Comparison of ENCODE assay signal across 11 mouse cellular contexts in genomic region chr1:74081573-74081989, GRCm38 (mm10). TPM values are rescaled to one million over a fixed set of nuclear protein-coding genes. Genes with fewer than 3 reads are reported as not detected.
A peak's percentile ranks its signal among the peaks of the same experiment; 100 is the strongest.
DNase-seq lines count a peak whose midpoint lies in the region; ATAC-seq and TF ChIP-seq lines count a peak whose summit lies in the region.
"Had no signal": no experiment of that assay in that cellular context is flagged by ENCODE, and none has a peak within 500 bp of the region (broad histone marks: within the 10 kb centered on the region; RNA-seq: fewer than 3 reads in every experiment).

No protein-coding gene starts in this region.

- H3K27ac ChIP-seq in liver, adult 2 months (replicated peaks; ENCODE audit: insufficient read depth, low read depth, low read length): peak overlapping the region; percentile 70
- peak overlapping the region; percentile 34; the same call in 1 of the 2 replicates for H3K27ac ChIP-seq in bone marrow, adult 2 months (ENCODE audit: control insufficient read depth, insufficient read depth, low read depth, low read length, poor library complexity)
- H3K27ac ChIP-seq in heart, embryonic 10.5 days: peak overlapping the region; percentile 69
- peak overlapping the region; percentile 63 for H3K27ac ChIP-seq in liver, embryonic 13.5 days
- no peak overlapping the region for H3K27ac ChIP-seq in neural tube, embryonic 15.5 days (replicated peaks)
- H3K27ac ChIP-seq: left cerebral cortex, adult 2 months; midbrain, embryonic 15.5 days had no signal

- peak; percentile 69 for DNase-seq in liver, adult 2 months (ENCODE audit: extremely low read depth, low read depth, low spot score)
- DNase-seq in liver: no peak
- no peak for DNase-seq in heart, embryonic 10.5 days (ENCODE audit: low spot score)
- no peak for DNase-seq in liver, embryonic 13.5 days
- no peak for DNase-seq in thymus, postnatal 4 days
- DNase-seq in cerebellum, postnatal 10 days: no peak

- TF ChIP-seq POLR2A in liver, adult 2 months (IDR thresholded peaks at IDR 0.05; ENCODE audit: extremely low read depth, insufficient read depth, low read length): no peak
- TF ChIP-seq POLR2A in bone marrow, adult 2 months (IDR thresholded peaks at IDR 0.05; ENCODE audit: borderline replicate concordance, control insufficient read depth, low read depth, low read length): no peak

- no peaks in the 10 kb centered on the region for H3K27me3 ChIP-seq in liver, adult 2 months (ENCODE audit: control insufficient read depth, insufficient read depth, low read length)
- peaks cover 14% of the 10 kb centered on the region; the same call in 1 of the 2 replicates for H3K27me3 ChIP-seq in heart, embryonic 10.5 days (ENCODE audit: insufficient read depth, poor library complexity, severe bottlenecking)
- H3K27me3 ChIP-seq in liver, embryonic 13.5 days: no peaks in the 10 kb centered on the region
- no peaks in the 10 kb centered on the region for H3K27me3 ChIP-seq in neural tube, embryonic 15.5 days (replicated peaks)
- H3K27me3 ChIP-seq: midbrain, embryonic 15.5 days had no signal

- peak; percentile 30; the same call in 1 of the 2 replicates for ATAC-seq in liver, embryonic 13.5 days (ENCODE audit: low read depth)
- no peak for ATAC-seq in neural tube, embryonic 15.5 days (ENCODE audit: low FRiP score)
- ATAC-seq: midbrain, embryonic 15.5 days had no signal

- H3K9ac ChIP-seq in liver, adult 2 months (ENCODE audit: low read depth, low read length): no peak overlapping the region
- H3K9ac ChIP-seq in liver, embryonic 13.5 days: no peak overlapping the region
- H3K9ac ChIP-seq in neural tube, embryonic 15.5 days (replicated peaks): no peak overlapping the region
- H3K9ac ChIP-seq: midbrain, embryonic 15.5 days had no signal

- H3K9me3 ChIP-seq in heart, embryonic 10.5 days: no peaks in the 10 kb centered on the region
- no peaks in the 10 kb centered on the region for H3K9me3 ChIP-seq in liver, embryonic 13.5 days (replicated peaks)
- H3K9me3 ChIP-seq in neural tube, embryonic 15.5 days (replicated peaks): no peaks in the 10 kb centered on the region
- H3K9me3 ChIP-seq: midbrain, embryonic 15.5 days had no signal

- 0 out of 2 replicates have a peak, but pooled peaks cover 3% of the 10 kb centered on the region for H3K79me2 ChIP-seq in liver, adult 2 months (ENCODE audit: control insufficient read depth, insufficient read depth, low read length)

- no peaks in the 10 kb centered on the region for H3K36me3 ChIP-seq in liver, adult 2 months (ENCODE audit: control insufficient read depth, insufficient read depth, low read length)
- no peaks in the 10 kb centered on the region for H3K36me3 ChIP-seq in heart, embryonic 10.5 days
- H3K36me3 ChIP-seq in liver, embryonic 13.5 days: no peaks in the 10 kb centered on the region
- H3K36me3 ChIP-seq in neural tube, embryonic 15.5 days: no peaks in the 10 kb centered on the region
- H3K36me3 ChIP-seq: midbrain, embryonic 15.5 days had no signal

- no peak for TF ChIP-seq CTCF in liver, adult 2 months (IDR thresholded peaks at IDR 0.05; ENCODE audit: low read depth, low read length)
- TF ChIP-seq CTCF in bone marrow, adult 2 months (IDR thresholded peaks at IDR 0.05; ENCODE audit: control insufficient read depth, insufficient read depth, low read length): no peak

- no peak overlapping the region for H3K4me2 ChIP-seq in liver, embryonic 13.5 days
- H3K4me2 ChIP-seq in neural tube, embryonic 15.5 days: no peak overlapping the region
- H3K4me2 ChIP-seq: midbrain, embryonic 15.5 days had no signal

- peaks cover 13% of the 10 kb centered on the region for H3K4me1 ChIP-seq in liver, adult 2 months (ENCODE audit: control insufficient read depth, insufficient read depth, low read length)
- no peaks in the 10 kb centered on the region for H3K4me1 ChIP-seq in bone marrow, adult 2 months (ENCODE audit: control insufficient read depth, insufficient read depth, low read length)
- peaks cover 47% of the 10 kb centered on the region for H3K4me1 ChIP-seq in heart, embryonic 10.5 days
- peaks cover 22% of the 10 kb centered on the region for H3K4me1 ChIP-seq in liver, embryonic 13.5 days (replicated peaks)
- peaks cover 14% of the 10 kb centered on the region for H3K4me1 ChIP-seq in neural tube, embryonic 15.5 days
- H3K4me1 ChIP-seq: midbrain, embryonic 15.5 days had no signal

- no peak overlapping the region for H3K4me3 ChIP-seq in liver, adult 2 months (ENCODE audit: insufficient read depth, low read depth, low read length)
- H3K4me3 ChIP-seq in bone marrow, adult 2 months (replicated peaks; ENCODE audit: control insufficient read depth, low read depth, low read length): no peak overlapping the region
- no peak overlapping the region for H3K4me3 ChIP-seq in heart, embryonic 10.5 days
- no peak overlapping the region for H3K4me3 ChIP-seq in liver, embryonic 13.5 days (replicated peaks)
- H3K4me3 ChIP-seq in neural tube, embryonic 15.5 days (replicated peaks): no peak overlapping the region
- H3K4me3 ChIP-seq: erythroblast, embryonic 14.5 days; left cerebral cortex, adult 2 months; midbrain, embryonic 15.5 days had no signal

- WGBS in liver, adult 2 months: 0% methylated on average over 2 of the region's 2 CpGs
- 9% methylated on average over 2 of the region's 2 CpGs for WGBS in bone marrow, adult 2 months
- 25% methylated on average over 2 of the region's 2 CpGs for WGBS in heart, embryonic 10.5 days
- 10% methylated on average over 2 of the region's 2 CpGs for WGBS in liver, embryonic 13.5 days (ENCODE audit: insufficient replicate concordance)
- WGBS in neural tube, embryonic 15.5 days: 43% methylated on average over 2 of the region's 2 CpGs

RNA-seq across cellular contexts. Expression of gene Tns1, which starts 42.7 kb away (rescaled TPM):
- 17.9 and 25.2 TPM in 2 replicates for total RNA-seq in liver, adult 2 months (2014; rRNA removed)
- polyA plus RNA-seq in liver, adult 2 months (2012; rRNA removed): 42.1 and 47.9 TPM in 2 replicates
- 26.4 and 26.5 TPM in 2 replicates for polyA plus RNA-seq in bone marrow, adult 2 months (2011; ENCODE audit: insufficient read depth, insufficient read length, low replicate concordance, missing spikeins)
- 49.8 and 75.4 TPM in 2 replicates for polyA plus RNA-seq in heart, embryonic 10.5 days (2016; fragmentation: Nextera tagmentation; extraction: Ambion mirVana)
- polyA plus RNA-seq in liver, embryonic 13.5 days (2015; fragmentation: Nextera tagmentation; extraction: Ambion mirVana): 11.3 and 11.7 TPM in 2 replicates
- 13.3 and 20.6 TPM in 2 replicates for polyA plus RNA-seq in neural tube, embryonic 15.5 days (2015; fragmentation: Nextera tagmentation; extraction: Ambion mirVana)

RNA-seq across cellular contexts. Expression of gene Rufy4, which starts 43.8 kb away (rescaled TPM):
- 0.20 and 0.37 TPM in 2 replicates for total RNA-seq in liver, adult 2 months (2014; rRNA removed)
- polyA plus RNA-seq in liver, adult 2 months (2012; rRNA removed): 0.09 and 0.32 TPM in 2 replicates
- 1.1 and 2.6 TPM in 2 replicates for polyA plus RNA-seq in bone marrow, adult 2 months (2011; ENCODE audit: insufficient read depth, insufficient read length, low replicate concordance, missing spikeins)
- 0.16 and 0.23 TPM in 2 replicates for polyA plus RNA-seq in heart, embryonic 10.5 days (2016; fragmentation: Nextera tagmentation; extraction: Ambion mirVana)
- 0.10 TPM in 2 replicates for polyA plus RNA-seq in liver, embryonic 13.5 days (2015; fragmentation: Nextera tagmentation; extraction: Ambion mirVana)
- polyA plus RNA-seq in neural tube, embryonic 15.5 days (2015; fragmentation: Nextera tagmentation; extraction: Ambion mirVana): 0.18 and 0.37 TPM in 2 replicates
- polyA plus RNA-seq: erythroblast, embryonic 14.5 days had no signal
